10 mouse cellular contexts compared by ENCODE assay signal in the genomic region with DNA sequence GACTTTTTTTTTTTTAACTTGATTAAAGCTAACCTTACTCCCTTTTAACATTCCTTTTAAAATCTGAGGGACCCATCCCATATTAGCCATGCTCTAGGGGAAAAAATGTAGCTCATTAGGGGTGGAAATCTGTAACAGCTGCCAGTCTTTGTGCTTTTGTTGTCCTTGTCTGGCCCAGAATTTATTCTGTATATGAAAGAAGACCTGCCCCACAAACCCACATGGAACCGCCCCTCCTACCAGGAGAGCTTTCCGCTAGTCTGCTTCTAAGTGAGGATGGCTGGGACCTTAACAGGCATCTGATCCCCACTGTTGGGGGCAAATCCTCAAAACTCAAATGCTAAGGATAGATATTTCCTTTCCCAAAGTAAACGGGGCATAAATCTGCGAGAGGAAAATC.
A peak's percentile ranks its signal among the peaks of the same experiment; 100 is the strongest.
DNase-seq lines count a peak whose midpoint lies in the region; ATAC-seq lines count a peak whose summit lies in the region.
"Had no signal": no experiment of that assay in that cellular context is flagged by ENCODE, and none has a peak within 500 bp of the region (broad histone marks: within the 10 kb centered on the region; RNA-seq: fewer than 3 reads in every experiment).

No protein-coding gene starts in this region.

- H3K9ac ChIP-seq in intestine, embryonic 14.5 days (ENCODE audit: low read length) = no peak overlapping the region
- no peak overlapping the region for H3K9ac ChIP-seq in intestine, embryonic 16.5 days (ENCODE audit: low read depth, low read length)
- H3K9ac ChIP-seq in embryonic facial prominence, embryonic 14.5 days (ENCODE audit: low read depth, low read length) = no peak overlapping the region
- no peak overlapping the region for H3K9ac ChIP-seq in hindbrain, embryonic 15.5 days

- peak overlapping the region; percentile 30 for H3K4me2 ChIP-seq in intestine, embryonic 14.5 days (ENCODE audit: low read length)
- H3K4me2 ChIP-seq in intestine, embryonic 16.5 days (ENCODE audit: low read depth, low read length) = no peak overlapping the region
- H3K4me2 ChIP-seq in embryonic facial prominence, embryonic 14.5 days (ENCODE audit: low read depth, low read length) = peak overlapping the region; percentile 24
- H3K4me2 ChIP-seq in hindbrain, embryonic 15.5 days = peak overlapping the region; percentile 11

- WGBS in intestine, embryonic 14.5 days = 19% methylated on average over 4 of the region's 4 CpGs
- WGBS in intestine, embryonic 16.5 days = 40% methylated on average over 4 of the region's 4 CpGs
- WGBS in embryonic facial prominence, embryonic 14.5 days = 10% methylated on average over 4 of the region's 4 CpGs
- WGBS in hindbrain, embryonic 15.5 days = 13% methylated on average over 4 of the region's 4 CpGs

- H3K9me3 ChIP-seq in intestine, embryonic 14.5 days (ENCODE audit: control insufficient read depth, low read length) = no peaks in the 10 kb centered on the region
- no peaks in the 10 kb centered on the region for H3K9me3 ChIP-seq in intestine, embryonic 16.5 days (ENCODE audit: control insufficient read depth, low read length)
- no peaks in the 10 kb centered on the region for H3K9me3 ChIP-seq in embryonic facial prominence, embryonic 14.5 days (ENCODE audit: control insufficient read depth, low read length)
- no peaks in the 10 kb centered on the region for H3K9me3 ChIP-seq in hindbrain, embryonic 15.5 days

- H3K4me1 ChIP-seq in intestine, embryonic 14.5 days (replicated peaks; ENCODE audit: control insufficient read depth, insufficient read depth, low read length) = peaks cover 4% of the 10 kb centered on the region; the same call in 1 of the 2 replicates
- H3K4me1 ChIP-seq in intestine, embryonic 16.5 days (ENCODE audit: control insufficient read depth, insufficient read depth, low read length) = no peaks in the 10 kb centered on the region
- H3K4me1 ChIP-seq in embryonic facial prominence, embryonic 14.5 days (ENCODE audit: control insufficient read depth, insufficient read depth, low read length) = peaks cover 14% of the 10 kb centered on the region; the same call in 1 of the 2 replicates
- peaks cover 29% of the 10 kb centered on the region for H3K4me1 ChIP-seq in hindbrain, embryonic 15.5 days (replicated peaks)

- DNase-seq in intestine, embryonic 14.5 days (ENCODE audit: low spot score) = no peak
- peak; percentile 86 for DNase-seq in embryonic facial prominence, embryonic 14.5 days (ENCODE audit: low spot score)
- peak; percentile 38 for DNase-seq in neural tube, embryonic 10.5 days (ENCODE audit: extremely low spot score, low spot score)
- no peak for DNase-seq in spleen, postnatal 14 days (ENCODE audit: low spot score in 2 of 2)
- no peak for DNase-seq in layer of hippocampus, postnatal 36 days

- no peak overlapping the region for H3K27ac ChIP-seq in intestine, embryonic 14.5 days (ENCODE audit: low read depth)
- no peak overlapping the region for H3K27ac ChIP-seq in intestine, embryonic 16.5 days (ENCODE audit: low read length)
- H3K27ac ChIP-seq in embryonic facial prominence, embryonic 14.5 days (replicated peaks; ENCODE audit: low read depth, low read length) = peak overlapping the region; percentile 77
- H3K27ac ChIP-seq in hindbrain, embryonic 15.5 days (replicated peaks) = peak overlapping the region; percentile 25
- H3K27ac ChIP-seq: gastrocnemius, adult 2 months had no signal

- H3K27me3 ChIP-seq in intestine, embryonic 14.5 days (replicated peaks; ENCODE audit: control insufficient read depth, insufficient read depth, low read length) = no peaks in the 10 kb centered on the region
- no peaks in the 10 kb centered on the region for H3K27me3 ChIP-seq in intestine, embryonic 16.5 days (replicated peaks; ENCODE audit: control insufficient read depth, insufficient read depth, low read length)
- no peaks in the 10 kb centered on the region for H3K27me3 ChIP-seq in embryonic facial prominence, embryonic 14.5 days (replicated peaks; ENCODE audit: control insufficient read depth, insufficient read depth, low read length)
- H3K27me3 ChIP-seq in hindbrain, embryonic 15.5 days = no peaks in the 10 kb centered on the region

- ATAC-seq in intestine, embryonic 14.5 days (replicated peaks; ENCODE audit: low FRiP score, low TSS enrichment, low read depth) = no peak
- no peak for ATAC-seq in intestine, embryonic 16.5 days
- ATAC-seq in embryonic facial prominence, embryonic 14.5 days (ENCODE audit: low read depth) = peak; percentile 67
- no peak for ATAC-seq in hindbrain, embryonic 15.5 days (ENCODE audit: low FRiP score, low read depth)
- no peak for ATAC-seq in erythroblast, adult 5-6 weeks (replicated peaks; ENCODE audit: low FRiP score, poor library complexity, severe bottlenecking)
- ATAC-seq: inflammation-experienced regulatory T-cells, adult 6 months had no signal

- H3K4me3 ChIP-seq in intestine, embryonic 14.5 days (ENCODE audit: low read depth, low read length) = no peak overlapping the region
- no peak overlapping the region for H3K4me3 ChIP-seq in intestine, embryonic 16.5 days (ENCODE audit: low read length)
- no peak overlapping the region for H3K4me3 ChIP-seq in embryonic facial prominence, embryonic 14.5 days (ENCODE audit: low read depth, low read length)
- H3K4me3 ChIP-seq in hindbrain, embryonic 15.5 days = no peak overlapping the region

- H3K36me3 ChIP-seq in intestine, embryonic 14.5 days (ENCODE audit: control insufficient read depth, insufficient read depth, low read length) = no peaks in the 10 kb centered on the region
- H3K36me3 ChIP-seq in intestine, embryonic 16.5 days (ENCODE audit: control insufficient read depth, insufficient read depth, low read length) = no peaks in the 10 kb centered on the region
- H3K36me3 ChIP-seq in embryonic facial prominence, embryonic 14.5 days (ENCODE audit: control insufficient read depth, insufficient read depth, low read length) = no peaks in the 10 kb centered on the region
- H3K36me3 ChIP-seq in hindbrain, embryonic 15.5 days = no peaks in the 10 kb centered on the region

Comparison
In these comparisons a context has a peak if more than half of its experiments do, and no peak if none do; other contexts are left out.
1. DNase-seq: peak in embryonic facial prominence, embryonic 14.5 days (single experiment) and neural tube, embryonic 10.5 days (single experiment); none in intestine, embryonic 14.5 days (single experiment), spleen, postnatal 14 days (0 of 2) and layer of hippocampus, postnatal 36 days (0 of 2).
2. H3K27ac ChIP-seq: peak in embryonic facial prominence, embryonic 14.5 days (single experiment) and hindbrain, embryonic 15.5 days (single experiment); none in intestine, embryonic 14.5 days (single experiment) and intestine, embryonic 16.5 days (single experiment).